Mouse (Mus musculus) liver, postnatal 0 days (tissue): ENCODE data around the gene Gcnt1. TPM values are rescaled to one million over a fixed set of nuclear protein-coding genes. Genes with fewer than 3 reads are reported as not detected.
A peak's percentile ranks its signal among the peaks of the same experiment; 100 is the strongest.

Source experiments
- ATAC-seq: fragments of 200-750 bp; cut with Nextera tagmentation; 2 replicates; pipeline ENCODE4 v1.8.0; 2017; ENCODE audit warnings: mild to moderate bottlenecking, moderate library complexity
- DNase-seq: peaks from one replicate; pipeline ENCODE4 v3.0.0-alpha.2; 2016
- H3K27ac ChIP-seq: fragments of 300-500 bp; sonication (generic); 2 replicates; pipeline ENCODE4 v1.5.1; 2014; ENCODE audit warnings: antibody characterized with exemption, moderate library complexity, mild to moderate bottlenecking, low read depth
- H3K27me3 ChIP-seq: fragments of 300-500 bp; sonication (generic); 2 replicates; pipeline ENCODE4 v1.6.1; 2014; ENCODE audit warnings: low read length, control low read depth, mixed read lengths; ENCODE audit not compliant: insufficient read depth
- H3K36me3 ChIP-seq: fragments of 300-500 bp; sonication (generic); replicated peaks from 2 replicates; pipeline ENCODE4 v1.6.1; 2014; ENCODE audit warnings: mild to moderate bottlenecking, control low read depth, low read length, moderate library complexity, mixed read lengths; ENCODE audit not compliant: insufficient read depth
- H3K4me1 ChIP-seq: fragments of 300-500 bp; sonication (generic); 2 replicates; pipeline ENCODE4 v1.6.1; 2014; ENCODE audit warnings: antibody characterized with exemption, mild to moderate bottlenecking, control low read depth; ENCODE audit not compliant: insufficient read depth
- H3K4me2 ChIP-seq: fragments of 300-500 bp; sonication (generic); 2 replicates; pipeline ENCODE4 v1.6.1; 2014; ENCODE audit warnings: low read depth, mild to moderate bottlenecking, low read length, moderate library complexity, mixed read lengths
- H3K4me3 ChIP-seq: fragments of 300-500 bp; sonication (generic); 2 replicates; pipeline ENCODE4 v1.5.1; 2014; ENCODE audit warnings: low read depth, low read length
- H3K9ac ChIP-seq: fragments of 300-500 bp; sonication (generic); replicated peaks from 2 replicates; pipeline ENCODE4 v1.6.1; 2014; ENCODE audit warnings: mild to moderate bottlenecking, moderate library complexity
- H3K9me3 ChIP-seq: fragments of 300-500 bp; sonication (generic); 2 replicates; pipeline ENCODE4 v1.6.1; 2016; ENCODE audit warnings: mild to moderate bottlenecking, control low read depth, low read length, mixed read lengths
- CTCF ChIP-seq: sonication (generic); IDR thresholded peaks from 2 replicates; pipeline ENCODE4 v1.5.1; 2016; ENCODE audit warnings: antibody characterized with exemption, low read depth
- EP300 ChIP-seq: IDR thresholded peaks from 2 replicates; pipeline ENCODE4 v1.6.1; 2016; ENCODE audit warnings: antibody characterized with exemption, low read depth, mild to moderate bottlenecking
- WGBS: fragments of 180-500 bp; shearing (Covaris S2); extraction: QIAGEN DNeasy Blood & Tissue Kit; methylation state at CpG from one replicate; pipeline ENCODE4 v1.1.7; 2014; ENCODE audit not compliant: insufficient replicate concordance; 5-methylcytosine and 5-hydroxymethylcytosine counted together
- polyA plus RNA-seq: library from polyadenylated mRNA; unstranded; fragments of >200 nt; fragmentation: Nextera tagmentation; extraction: Ambion mirVana; gene quantifications from 2 replicates; pipeline ENCODE4 v1.2.1, GENCODE M21; 2015

The Gcnt1 gene
- polyA plus RNA-seq, 1 experiment from 2014 or later: 7.1 TPM

GRCm38 (mm10) chr19:17294136-17294535 is 78.5 kb downstream of the Gcnt1 start:
- no peak overlapping the region for H3K4me2 ChIP-seq
- H3K27ac ChIP-seq: no peak overlapping the region
- no peak for DNase-seq
- peaks cover 4% of the 10 kb centered on the region; the same call in 1 of the 2 replicates for H3K4me1 ChIP-seq
- H3K9ac ChIP-seq: no peak overlapping the region
- no peak for ATAC-seq
- H3K27me3 ChIP-seq: no peaks in the 10 kb centered on the region
- no peak for TF ChIP-seq EP300
- TF ChIP-seq CTCF: no peak
- H3K36me3 ChIP-seq: no peaks in the 10 kb centered on the region
- H3K4me3 ChIP-seq: no peak overlapping the region
- 85% methylated on average over 5 of the region's 5 CpGs for WGBS
- no peaks in the 10 kb centered on the region for H3K9me3 ChIP-seq

- DNase-seq: no peak
Observed at GRCm38 (mm10) chr19:17289526-17289925, 83.1 kb downstream of the Gcnt1 start.

GRCm38 (mm10) chr19:17286004-17286403 is 86.6 kb downstream of the Gcnt1 start:
- ATAC-seq: no peak
- H3K4me1 ChIP-seq: no peaks in the 10 kb centered on the region
- WGBS: 76% methylated on average over 7 of the region's 7 CpGs
- no peak overlapping the region for H3K4me3 ChIP-seq
- H3K4me2 ChIP-seq: no peak overlapping the region
- H3K27ac ChIP-seq: no peak overlapping the region
- no peak for TF ChIP-seq CTCF
- no peak for TF ChIP-seq EP300
- H3K9me3 ChIP-seq: no peaks in the 10 kb centered on the region
- H3K9ac ChIP-seq: no peak overlapping the region
- no peak for DNase-seq
- no peaks in the 10 kb centered on the region for H3K36me3 ChIP-seq
- no peaks in the 10 kb centered on the region for H3K27me3 ChIP-seq

More at GRCm38 (mm10) chr19:17289526-17289925, 83.1 kb downstream of the Gcnt1 start:
- Histone ChIP-seq H3K9ac (no peak overlapping the region), H3K4me2 (no peak overlapping the region), H3K27ac (no peak overlapping the region), H3K36me3 (no peaks in the 10 kb centered on the region), H3K4me1 (no peaks in the 10 kb centered on the region), H3K4me3 (no peak overlapping the region), H3K9me3 (no peaks in the 10 kb centered on the region), H3K27me3 (no peaks in the 10 kb centered on the region)
- WGBS: 71% methylated on average over 6 of the region's 6 CpGs
- TF ChIP-seq CTCF: no peak
- no peak for TF ChIP-seq EP300
- ATAC-seq: no peak

- DNase-seq (no peak), ATAC-seq (peak; percentile 62)
- Histone ChIP-seq H3K9me3 (no peaks in the 10 kb centered on the region), H3K9ac (no peak overlapping the region), H3K4me2 (no peak overlapping the region), H3K36me3 (no peaks in the 10 kb centered on the region), H3K27ac (no peak overlapping the region), H3K4me1 (no peaks in the 10 kb centered on the region), H3K27me3 (no peaks in the 10 kb centered on the region), H3K4me3 (no peak overlapping the region)
- TF ChIP-seq CTCF (no peak), EP300 (no peak)
- WGBS: 47% methylated on average over 3 of the region's 3 CpGs
Observed at GRCm38 (mm10) chr19:17283317-17283716, 89.3 kb downstream of the Gcnt1 start.

GRCm38 (mm10) chr19:17278381-17279051 is 94.1 kb downstream of the Gcnt1 start:
- H3K4me2 ChIP-seq: no peak overlapping the region
- ATAC-seq: peak; percentile 43
- H3K36me3 ChIP-seq: no peaks in the 10 kb centered on the region
- H3K4me3 ChIP-seq: no peak overlapping the region
- TF ChIP-seq EP300 (0 out of 2 replicates have a peak, but pooled peaks have one; percentile 36), CTCF (no peak)
- no peaks in the 10 kb centered on the region for H3K27me3 ChIP-seq
- H3K27ac ChIP-seq: peak overlapping the region; percentile 44
- H3K9ac ChIP-seq: no peak overlapping the region
- no peaks in the 10 kb centered on the region for H3K4me1 ChIP-seq
- DNase-seq: no peak
- H3K9me3 ChIP-seq: no peaks in the 10 kb centered on the region
- WGBS: 68% methylated on average over 4 of the region's 4 CpGs

Other genes with a start within 250 kb of the Gcnt1 start
- 59.9 and 61.9 TPM in 2 replicates for gene Rfk, start 21.2 kb upstream of the Gcnt1 start, polyA plus RNA-seq